Mouse (Mus musculus) gastrocnemius, adult 2 months (tissue): Measurements from ENCODE around the gene Phactr3. TPM values are rescaled to one million over a fixed set of nuclear protein-coding genes. Genes with fewer than 3 reads are reported as not detected.

Experiments
- DNase-seq: peaks from one replicate; pipeline ENCODE4 v3.0.0; 2022
- H3K27ac ChIP-seq: fragments of 200-600 bp; 2 replicates; pipeline ENCODE4 v1.8.1; 2022; ENCODE audit warnings: mild to moderate bottlenecking
- H3K4me3 ChIP-seq: fragments of 200-600 bp; 2 replicates; pipeline ENCODE4 v1.8.1; 2022; ENCODE audit warnings: mild to moderate bottlenecking, moderate library complexity
- CTCF ChIP-seq: fragments of 200-600 bp; IDR thresholded peaks from 2 replicates; pipeline ENCODE4 v1.8.1; 2022; ENCODE audit warnings: antibody characterized with exemption, mild to moderate bottlenecking, moderate library complexity
- intact Hi-C: fragments of 180-260 bp; cut with DNase I; formaldehyde crosslinking; loops from one replicate; pipeline ENCODE4 v1.15.1; 2025
- total RNA-seq, 2 experiments: library from RNA; stranded (reverse); gene quantifications; 2 replicates each; pipeline ENCODE4 v1.2.3; 2021

Phactr3 gene
- total RNA-seq, 2 experiments from 2014 or later = 0.11 TPM; not detected in 1

GRCm38 (mm10) chr2:178143898-178144297 is 25.1 kb downstream of the Phactr3 start:
- H3K27ac ChIP-seq = no peak overlapping the region
- no peak for TF ChIP-seq CTCF
- intact Hi-C loops = no loop called here
- no peak overlapping the region for H3K4me3 ChIP-seq
- no peak for DNase-seq

GRCm38 (mm10) chr2:178149312-178149711 is 30.5 kb downstream of the Phactr3 start:
- no peak overlapping the region for H3K4me3 ChIP-seq
- no peak for TF ChIP-seq CTCF
- H3K27ac ChIP-seq = no peak overlapping the region
- intact Hi-C loops = no loop called here
- DNase-seq = no peak

GRCm38 (mm10) chr2:178150697-178151096 is 31.9 kb downstream of the Phactr3 start:
- Histone ChIP-seq H3K27ac (no peak overlapping the region), H3K4me3 (no peak overlapping the region)
- no peak for DNase-seq
- no peak for TF ChIP-seq CTCF
- intact Hi-C loops = no loop called here

- intact Hi-C loops = no loop called here
- TF ChIP-seq CTCF = no peak
- H3K4me3 ChIP-seq = no peak overlapping the region
- H3K27ac ChIP-seq = no peak overlapping the region
- no peak for DNase-seq
These were observed 34.8 kb downstream of the Phactr3 start for GRCm38 (mm10) chr2:178153601-178154000.

DNA sequence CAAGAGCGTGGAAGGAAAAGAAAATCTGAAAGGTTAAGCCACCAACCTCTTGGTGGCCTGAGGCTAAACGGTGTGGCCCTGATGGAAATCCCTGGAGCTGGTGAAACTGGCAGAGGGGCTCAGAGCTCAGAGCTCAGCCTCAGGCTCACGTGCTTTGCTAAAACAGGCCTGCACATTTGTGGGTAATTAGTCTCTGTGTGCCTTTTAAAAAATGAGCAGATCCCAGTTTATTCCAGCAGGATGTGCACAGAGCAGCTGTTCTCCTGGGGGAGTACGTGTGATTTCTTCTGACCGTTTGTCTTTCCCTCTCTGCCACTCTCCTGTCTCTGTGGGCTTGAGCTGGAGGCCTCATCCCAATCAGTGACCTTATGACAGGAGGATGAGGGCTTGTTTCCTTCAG is 35.4 kb downstream of the Phactr3 start:
- Histone ChIP-seq H3K4me3 (no peak overlapping the region), H3K27ac (no peak overlapping the region)
- TF ChIP-seq CTCF = no peak
- intact Hi-C loops = no loop called here
- DNase-seq = no peak

GRCm38 (mm10) chr2:178154576-178154975 is 35.8 kb downstream of the Phactr3 start:
- Histone ChIP-seq H3K4me3 (no peak overlapping the region), H3K27ac (no peak overlapping the region)
- no peak for TF ChIP-seq CTCF
- DNase-seq = no peak
- intact Hi-C loops = no loop called here

DNA sequence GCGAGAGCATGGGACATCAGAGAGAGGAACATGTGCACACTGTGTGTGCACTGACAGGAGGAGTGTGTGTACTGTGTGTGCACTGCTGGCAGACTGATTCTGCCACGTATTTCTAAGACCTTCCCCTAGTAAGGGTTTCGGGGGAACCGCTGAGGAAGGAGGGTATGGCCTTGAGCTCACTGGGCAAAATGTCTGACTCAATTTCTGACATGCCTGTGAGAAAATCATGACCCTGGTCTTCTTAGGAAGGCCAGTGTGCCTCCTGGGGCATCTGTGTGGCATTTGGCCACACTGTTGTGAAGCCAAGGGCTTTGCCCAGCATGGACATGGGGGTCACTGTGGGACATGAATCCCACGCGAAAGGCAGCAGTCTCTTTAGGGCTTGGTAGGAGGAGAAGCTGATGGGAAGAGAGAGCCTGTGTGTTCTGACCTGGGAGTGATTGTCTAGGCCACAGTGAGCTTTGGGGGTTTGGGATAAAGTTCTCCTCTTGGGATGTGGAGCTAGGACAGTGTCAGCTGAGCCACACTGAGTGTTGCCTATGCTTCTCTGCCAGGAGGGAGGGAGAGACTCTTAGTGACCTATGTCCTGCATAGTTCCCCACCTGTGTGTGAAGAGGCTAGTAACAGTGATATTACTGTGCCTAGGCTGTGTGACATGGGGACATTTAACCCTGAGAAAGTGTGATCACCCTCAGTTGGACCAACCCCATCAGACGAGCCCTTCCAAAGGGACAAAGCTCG is 36.6 kb downstream of the Phactr3 start:
- no peak for DNase-seq
- H3K27ac ChIP-seq = no peak overlapping the region
- TF ChIP-seq CTCF = no peak
- intact Hi-C loops = no loop called here
- H3K4me3 ChIP-seq = no peak overlapping the region

DNA sequence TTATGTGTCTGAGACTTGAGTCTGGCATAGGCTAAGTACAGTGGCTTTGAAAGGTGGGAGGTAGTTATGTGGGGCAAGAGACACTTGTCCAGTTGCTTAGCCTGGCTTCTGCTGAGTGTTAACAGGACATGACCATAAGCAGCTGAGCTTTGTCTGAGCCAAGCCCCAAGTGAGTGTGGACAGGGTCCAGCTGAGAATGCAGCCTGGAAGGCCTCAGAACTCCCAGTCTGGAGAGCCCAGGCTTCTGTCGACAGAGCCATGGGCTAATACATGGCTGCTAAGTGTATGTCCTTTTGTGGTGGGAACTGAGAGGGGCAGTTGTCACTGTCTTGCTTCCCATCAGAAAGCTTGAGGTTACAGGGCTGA is 37.1 kb downstream of the Phactr3 start:
- no peak for DNase-seq
- intact Hi-C loops = no loop called here

DNA sequence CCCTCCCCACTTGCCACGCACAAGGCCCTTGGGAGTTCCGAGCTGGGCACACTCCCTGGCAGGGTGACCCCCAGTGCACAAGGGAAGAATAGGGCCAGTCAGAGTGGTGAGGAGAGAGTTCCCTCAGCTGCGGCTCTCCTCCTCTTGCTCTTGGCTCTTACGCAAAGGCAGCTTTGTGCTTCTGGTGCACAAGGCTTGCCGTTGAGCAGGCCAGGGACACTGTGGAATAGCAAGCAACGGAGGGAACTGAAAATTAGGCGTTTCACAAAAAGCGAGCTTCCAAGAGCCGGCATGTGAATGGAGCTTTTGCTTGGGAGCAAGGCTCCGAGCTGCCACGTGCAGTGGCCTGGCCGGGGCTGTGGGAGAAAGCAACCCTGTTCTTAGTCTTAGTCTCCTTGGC is 40.2 kb downstream of the Phactr3 start:
- intact Hi-C loops = no loop called here
- Histone ChIP-seq H3K27ac (no peak overlapping the region), H3K4me3 (no peak overlapping the region)
- TF ChIP-seq CTCF = no peak
- DNase-seq = no peak

More for the DNA sequence above, 37.1 kb downstream of the Phactr3 start:
- no peak for TF ChIP-seq CTCF
- no peak overlapping the region for H3K27ac ChIP-seq
- no peak overlapping the region for H3K4me3 ChIP-seq

DNA sequence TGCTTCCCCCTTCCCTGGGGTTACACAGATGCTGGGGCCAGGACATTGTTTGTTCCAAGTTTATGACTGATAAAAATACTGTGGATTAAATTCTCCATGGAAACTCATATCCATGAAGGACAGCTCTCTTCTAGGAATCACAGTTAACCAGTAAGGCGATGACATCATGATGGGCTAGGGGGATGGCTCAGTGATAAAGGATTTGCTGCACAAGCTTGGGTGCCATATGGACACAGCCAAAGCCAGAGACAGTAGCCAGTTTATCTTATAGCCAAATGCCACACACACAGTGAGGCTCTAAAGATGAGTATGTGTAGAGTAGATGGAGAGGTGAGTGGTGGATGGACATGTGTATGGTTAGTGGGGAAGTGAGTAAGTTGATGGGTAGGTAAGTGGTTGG is 45.2 kb downstream of the Phactr3 start:
- Histone ChIP-seq H3K4me3 (no peak overlapping the region), H3K27ac (no peak overlapping the region)
- TF ChIP-seq CTCF = no peak
- intact Hi-C loops = no loop called here
- DNase-seq = no peak

DNA sequence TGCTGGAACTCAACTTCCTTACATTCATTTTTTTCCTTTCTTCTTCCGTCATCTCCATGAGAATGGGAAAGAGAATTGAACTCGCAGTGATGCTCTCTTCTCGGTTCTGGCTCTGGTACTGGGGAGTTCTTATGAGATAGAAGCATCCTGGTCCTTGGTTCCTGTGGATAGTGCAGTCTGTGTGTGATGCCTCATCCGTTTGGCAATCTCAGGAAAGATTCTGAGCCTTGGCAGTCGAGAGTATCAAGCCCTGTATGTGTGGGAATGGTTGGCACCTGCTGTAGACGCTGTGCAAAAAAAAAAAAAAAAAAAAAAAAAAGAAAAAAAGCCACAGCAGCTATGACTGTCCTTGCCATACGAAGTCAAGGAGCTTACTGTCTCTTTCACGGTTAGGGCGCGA is 47.2 kb downstream of the Phactr3 start:
- no peak overlapping the region for H3K27ac ChIP-seq
- no peak for DNase-seq
- H3K4me3 ChIP-seq = no peak overlapping the region
- intact Hi-C loops = no loop called here
- no peak for TF ChIP-seq CTCF

DNA sequence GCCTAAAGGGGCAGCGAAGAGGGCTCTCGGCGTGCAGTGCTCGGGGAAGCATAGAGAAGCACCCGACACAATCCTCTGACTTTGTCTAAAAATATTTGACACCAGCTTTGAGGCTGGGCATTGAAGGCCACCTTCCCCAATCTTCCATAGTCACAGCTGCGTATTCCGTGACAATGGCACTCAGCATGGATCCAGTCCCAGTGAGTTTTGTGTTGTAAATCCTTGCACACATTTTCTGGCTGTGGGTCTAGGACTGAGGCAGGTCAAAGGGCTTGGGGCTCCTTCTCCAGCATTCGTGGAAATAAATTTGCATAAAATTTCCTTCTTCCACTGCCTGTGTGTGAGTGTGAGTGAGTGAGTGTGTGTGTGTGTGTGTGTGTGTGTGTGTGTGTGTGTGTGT is 51.2 kb downstream of the Phactr3 start:
- intact Hi-C loops = no loop called here
- no peak overlapping the region for H3K4me3 ChIP-seq
- TF ChIP-seq CTCF = no peak
- H3K27ac ChIP-seq = no peak overlapping the region
- DNase-seq = no peak

GRCm38 (mm10) chr2:178173951-178174350 is 55.2 kb downstream of the Phactr3 start:
- no peak for TF ChIP-seq CTCF
- H3K4me3 ChIP-seq = no peak overlapping the region
- DNase-seq = no peak
- intact Hi-C loops = no loop called here
- H3K27ac ChIP-seq = no peak overlapping the region

DNA sequence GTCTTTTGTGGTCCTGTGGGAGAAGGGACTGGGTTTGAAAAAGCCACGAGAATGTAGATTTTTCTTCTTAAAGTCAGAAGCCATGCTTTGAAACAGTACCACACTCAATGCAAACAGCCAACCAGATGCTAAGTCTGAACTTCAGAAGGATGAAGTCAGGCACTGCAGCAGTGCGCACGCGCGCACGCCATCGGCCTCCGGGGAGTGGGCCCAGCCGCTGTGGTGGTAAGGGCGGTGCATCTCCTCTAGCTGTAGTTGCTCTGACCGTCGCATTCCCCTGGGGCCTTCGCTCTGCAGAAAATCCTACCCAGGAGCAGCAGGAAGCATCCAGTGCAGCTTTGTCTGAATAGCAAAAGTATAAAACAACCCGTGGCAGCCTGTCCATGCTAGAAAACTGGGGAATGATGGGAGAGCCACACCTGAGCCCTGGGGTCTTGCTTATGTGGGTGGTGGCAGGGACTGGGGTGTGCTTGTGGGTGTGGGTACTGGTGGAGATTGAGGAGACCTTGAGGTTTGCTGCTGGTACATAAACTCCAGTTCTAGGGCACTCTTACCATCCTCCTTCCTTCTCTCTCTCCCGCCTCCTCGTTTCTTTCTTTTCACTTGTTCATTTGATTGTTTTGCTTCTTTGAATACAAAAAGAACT is 56.6 kb downstream of the Phactr3 start:
- intact Hi-C loops = no loop called here
- Histone ChIP-seq H3K27ac (no peak overlapping the region), H3K4me3 (no peak overlapping the region)
- no peak for TF ChIP-seq CTCF
- no peak for DNase-seq
